Mouse (Mus musculus): Measurements from ENCODE around the gene Exoc8. TPM values are rescaled to one million over a fixed set of nuclear protein-coding genes. Genes with fewer than 3 reads are reported as not detected.

Exoc8 gene
- polyA plus RNA-seq, 1 experiment from 2014 or later = 11.7 TPM

DNA sequence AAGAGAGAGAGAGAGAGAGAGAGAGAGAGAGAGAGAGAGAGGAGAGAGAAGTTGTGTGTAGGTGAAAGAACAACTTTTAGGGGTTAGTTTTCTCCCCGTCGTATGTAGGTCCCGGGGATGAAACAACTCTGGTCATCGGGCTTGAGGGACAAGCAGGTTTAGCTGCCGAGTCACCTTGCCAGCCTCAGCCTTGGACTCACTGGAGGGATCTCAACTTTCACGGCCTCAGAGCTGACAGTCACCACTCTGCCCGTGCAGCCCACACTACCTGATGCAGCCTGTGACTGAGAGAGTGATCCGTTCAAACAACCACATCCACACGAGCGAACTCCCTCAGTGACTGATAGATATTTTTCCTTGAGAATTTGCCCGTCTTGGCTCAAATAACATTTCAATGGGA is 31.5 kb upstream of the Exoc8 start:
- Histone ChIP-seq H3K9me3 (ENCODE audit: control insufficient read depth, low read length) (no peaks in the 10 kb centered on the region), H3K36me3 (ENCODE audit: control insufficient read depth, insufficient read depth, low read length) (no peaks in the 10 kb centered on the region), H3K27me3 (ENCODE audit: control insufficient read depth, insufficient read depth, low read length) (no peaks in the 10 kb centered on the region), H3K9ac (replicated peaks; ENCODE audit: low read depth, low read length) (no peak overlapping the region), H3K4me1 (ENCODE audit: control insufficient read depth, insufficient read depth, low read length) (no peaks in the 10 kb centered on the region), H3K4me2 (ENCODE audit: low read depth, low read length) (no peak overlapping the region), H3K4me3 (ENCODE audit: low read depth, low read length) (no peak overlapping the region), H3K27ac (ENCODE audit: low read depth, low read length) (no peak overlapping the region)
- ATAC-seq (ENCODE audit: low read depth) = no peak
- 92% methylated on average over 11 of the region's 11 CpGs for WGBS

DNA sequence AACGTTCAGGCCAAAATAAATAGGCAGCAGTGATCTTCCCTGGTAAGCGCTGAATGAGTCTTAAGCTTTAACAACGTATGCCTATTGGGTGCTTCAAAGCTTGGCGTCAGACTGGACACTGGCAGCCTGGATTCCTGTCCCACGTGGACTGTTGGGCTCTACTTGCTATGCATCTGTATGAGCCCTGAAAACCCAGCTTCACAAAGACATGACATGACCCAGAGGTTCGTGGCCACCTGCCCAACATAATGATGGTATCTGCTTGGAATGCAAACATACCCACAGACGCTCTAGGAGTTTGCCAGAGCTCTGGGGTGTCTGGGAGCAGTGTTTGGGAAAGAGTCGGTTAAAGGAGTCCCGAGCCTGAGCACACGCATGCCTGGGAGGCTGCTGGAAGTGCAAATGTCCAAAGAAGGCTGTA is 28.9 kb upstream of the Exoc8 start:
- no peak overlapping the region for H3K27ac ChIP-seq (ENCODE audit: low read depth, low read length)
- H3K36me3 ChIP-seq (ENCODE audit: control insufficient read depth, insufficient read depth, low read length) = no peaks in the 10 kb centered on the region
- H3K4me3 ChIP-seq (ENCODE audit: low read depth, low read length) = no peak overlapping the region
- H3K9ac ChIP-seq (replicated peaks; ENCODE audit: low read depth, low read length) = no peak overlapping the region
- H3K9me3 ChIP-seq (ENCODE audit: control insufficient read depth, low read length) = no peaks in the 10 kb centered on the region
- 77% methylated on average over 10 of the region's 10 CpGs for WGBS
- no peak overlapping the region for H3K4me2 ChIP-seq (ENCODE audit: low read depth, low read length)
- H3K4me1 ChIP-seq (ENCODE audit: control insufficient read depth, insufficient read depth, low read length) = peaks cover 12% of the 10 kb centered on the region; the same call in 1 of the 2 replicates
- ATAC-seq (ENCODE audit: low read depth) = no peak
- no peaks in the 10 kb centered on the region for H3K27me3 ChIP-seq (ENCODE audit: control insufficient read depth, insufficient read depth, low read length)

DNA sequence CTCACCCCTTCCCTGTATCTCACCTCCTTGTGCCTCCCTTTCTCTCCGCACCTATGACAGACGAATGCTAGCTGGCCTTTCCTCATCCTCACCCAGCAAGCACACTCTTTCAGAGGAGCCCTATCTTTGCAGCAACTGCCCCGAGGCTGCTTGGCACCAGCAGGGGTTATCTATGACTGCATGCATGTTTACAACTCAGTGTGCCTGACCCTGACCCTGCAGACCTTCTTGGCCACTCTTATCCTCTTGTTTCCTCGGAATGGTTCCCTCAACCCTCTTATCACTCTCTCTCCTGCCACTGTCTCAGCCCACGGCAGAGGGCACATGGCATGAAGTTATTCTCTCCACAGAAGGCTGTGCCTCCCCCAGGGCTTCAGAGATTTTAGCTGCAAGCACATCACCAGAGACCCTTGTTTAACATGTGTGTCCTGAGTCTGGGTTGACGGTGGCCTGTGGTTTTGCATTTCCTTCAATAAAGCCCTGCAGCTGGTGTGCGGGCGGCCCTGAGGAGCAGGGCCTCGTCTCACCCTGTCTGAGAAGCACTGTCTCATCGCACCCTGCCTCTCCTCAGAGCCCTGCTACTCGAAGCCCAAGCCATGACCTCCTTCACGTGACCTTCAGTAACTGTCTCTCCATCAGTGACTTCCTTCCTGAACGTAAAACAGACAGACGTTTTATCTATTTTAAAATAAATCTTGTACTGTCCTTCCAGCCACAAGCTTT is 28.2 kb upstream of the Exoc8 start:
- Histone ChIP-seq H3K27me3 (ENCODE audit: control insufficient read depth, insufficient read depth, low read length) (no peaks in the 10 kb centered on the region), H3K4me1 (ENCODE audit: control insufficient read depth, insufficient read depth, low read length) (peaks cover 12% of the 10 kb centered on the region; the same call in 1 of the 2 replicates), H3K27ac (ENCODE audit: low read depth, low read length) (no peak overlapping the region), H3K36me3 (ENCODE audit: control insufficient read depth, insufficient read depth, low read length) (no peaks in the 10 kb centered on the region), H3K4me2 (ENCODE audit: low read depth, low read length) (no peak overlapping the region), H3K9ac (replicated peaks; ENCODE audit: low read depth, low read length) (no peak overlapping the region), H3K4me3 (ENCODE audit: low read depth, low read length) (no peak overlapping the region), H3K9me3 (ENCODE audit: control insufficient read depth, low read length) (no peaks in the 10 kb centered on the region)
- 79% methylated on average over 14 of the region's 14 CpGs for WGBS
- ATAC-seq (ENCODE audit: low read depth) = no peak

DNA sequence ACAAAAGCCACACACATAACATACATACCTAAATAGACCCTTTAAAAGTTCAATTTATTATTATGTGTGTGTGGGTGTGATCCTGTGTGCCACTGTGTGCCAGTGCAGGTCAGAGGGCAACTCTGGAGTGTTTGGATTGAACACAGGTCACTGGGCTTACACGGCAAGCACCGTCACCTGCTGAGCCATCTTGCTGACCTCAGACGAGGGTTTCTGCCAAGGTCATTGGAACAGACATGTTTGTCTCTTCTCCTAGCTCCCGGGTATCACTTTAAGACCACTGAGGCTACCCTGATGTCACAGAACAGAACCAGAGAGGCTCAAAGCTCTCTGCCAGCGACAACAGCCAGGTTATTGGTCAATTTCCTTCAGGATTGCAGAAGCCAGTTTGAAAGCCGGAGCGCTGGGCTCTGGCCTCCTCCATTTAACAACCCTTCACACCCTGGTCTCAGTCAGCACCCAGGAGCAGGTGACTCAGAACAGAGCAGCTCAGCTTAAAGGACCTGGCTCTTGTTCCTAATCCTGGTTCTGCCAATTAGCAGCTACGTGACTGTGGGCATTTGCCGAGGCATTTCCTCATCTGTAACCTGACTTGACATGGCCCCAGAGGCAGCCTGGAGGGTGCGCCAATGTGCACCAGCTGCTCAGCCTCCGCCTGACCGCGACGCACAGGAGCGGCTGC is 26.6 kb upstream of the Exoc8 start:
- Histone ChIP-seq H3K27ac (ENCODE audit: low read depth, low read length) (no peak overlapping the region), H3K36me3 (ENCODE audit: control insufficient read depth, insufficient read depth, low read length) (no peaks in the 10 kb centered on the region), H3K27me3 (ENCODE audit: control insufficient read depth, insufficient read depth, low read length) (no peaks in the 10 kb centered on the region), H3K4me1 (ENCODE audit: control insufficient read depth, insufficient read depth, low read length) (peaks cover 12% of the 10 kb centered on the region; the same call in 1 of the 2 replicates), H3K4me3 (ENCODE audit: low read depth, low read length) (no peak overlapping the region), H3K4me2 (ENCODE audit: low read depth, low read length) (no peak overlapping the region), H3K9me3 (ENCODE audit: control insufficient read depth, low read length) (no peaks in the 10 kb centered on the region), H3K9ac (replicated peaks; ENCODE audit: low read depth, low read length) (no peak overlapping the region)
- ATAC-seq (ENCODE audit: low read depth) = no peak
- WGBS = 86% methylated on average over 15 of the region's 15 CpGs

DNA sequence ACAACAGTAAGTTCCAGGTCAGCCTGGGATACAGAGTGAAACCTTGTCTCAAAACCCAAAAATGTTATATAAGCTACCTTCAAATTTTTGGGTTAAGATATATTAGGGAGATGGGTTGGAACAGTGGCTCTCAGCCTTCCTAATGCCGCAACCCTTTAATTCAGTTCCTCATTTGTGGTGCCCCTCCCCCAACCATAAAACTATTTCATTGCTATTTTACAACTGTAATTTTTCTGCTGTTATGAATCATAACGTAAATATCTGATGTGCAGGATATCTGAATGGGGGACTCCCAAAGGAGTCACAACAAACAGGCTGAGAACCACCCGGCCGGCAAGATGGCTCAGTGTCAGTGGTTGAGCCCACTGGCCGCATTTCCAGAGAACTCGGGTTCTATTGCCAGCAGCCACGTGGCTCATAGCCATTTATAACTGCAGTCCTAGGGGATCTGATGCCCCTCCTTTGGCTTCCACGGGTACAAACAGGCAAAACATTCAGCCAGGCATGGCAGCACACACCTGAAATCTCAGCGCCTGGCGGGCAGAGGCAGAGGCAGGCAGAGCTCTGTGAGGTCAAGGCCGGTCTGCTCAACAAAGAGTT is 25.1 kb upstream of the Exoc8 start:
- 55% methylated on average over 11 of the region's 11 CpGs for WGBS
- Histone ChIP-seq H3K4me3 (ENCODE audit: low read depth, low read length) (no peak overlapping the region), H3K27me3 (ENCODE audit: control insufficient read depth, insufficient read depth, low read length) (no peaks in the 10 kb centered on the region), H3K4me1 (ENCODE audit: control insufficient read depth, insufficient read depth, low read length) (peaks cover 12% of the 10 kb centered on the region; the same call in 1 of the 2 replicates), H3K9me3 (ENCODE audit: control insufficient read depth, low read length) (no peaks in the 10 kb centered on the region), H3K27ac (ENCODE audit: low read depth, low read length) (no peak overlapping the region), H3K4me2 (ENCODE audit: low read depth, low read length) (no peak overlapping the region), H3K9ac (replicated peaks; ENCODE audit: low read depth, low read length) (no peak overlapping the region), H3K36me3 (ENCODE audit: control insufficient read depth, insufficient read depth, low read length) (no peaks in the 10 kb centered on the region)
- no peak for ATAC-seq (ENCODE audit: low read depth)

DNA sequence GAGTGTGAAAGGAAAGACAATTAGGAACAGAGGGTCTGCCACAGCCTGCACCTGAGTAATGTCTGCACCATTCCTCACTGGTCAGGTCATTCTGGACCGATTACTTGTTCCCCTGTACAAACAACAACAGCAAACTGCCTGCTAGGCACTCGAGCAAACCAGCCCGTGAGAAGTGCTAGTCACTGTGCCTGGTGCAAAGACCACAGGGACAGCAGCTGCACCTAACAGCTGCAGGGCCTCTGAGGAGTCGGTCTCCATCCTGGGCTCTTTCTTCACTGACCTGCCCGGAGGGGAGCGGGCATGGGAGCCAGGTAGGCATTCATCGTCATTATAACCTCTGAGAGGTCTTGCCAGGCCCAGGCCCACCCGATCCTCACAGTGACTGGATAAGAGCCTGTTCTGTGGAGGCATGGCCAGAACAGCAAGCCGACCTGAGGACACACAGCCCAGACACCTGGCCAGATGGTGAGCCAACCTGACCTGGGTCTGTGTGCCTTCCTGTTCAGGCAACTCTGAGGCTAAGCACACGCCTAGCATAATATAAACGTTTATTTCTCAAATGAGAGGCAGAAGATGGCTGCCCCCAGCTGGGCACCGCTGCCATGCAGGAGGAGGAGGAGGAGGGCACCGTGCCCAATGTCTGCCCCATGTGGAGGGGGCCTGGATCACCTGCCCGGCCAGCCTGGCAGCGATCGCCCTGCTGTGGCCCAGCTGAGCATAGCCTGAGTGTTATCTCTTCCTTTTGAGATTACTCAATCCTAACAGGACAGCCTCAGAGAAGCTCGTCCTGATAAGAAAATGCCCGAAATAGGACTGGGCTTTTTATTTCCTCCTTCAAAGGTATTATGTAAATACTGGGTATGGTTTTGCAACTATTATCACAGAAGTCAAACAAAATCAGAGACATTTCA is 24.1 kb upstream of the Exoc8 start:
- no peak; the same call in 1 of the 2 replicates for ATAC-seq (ENCODE audit: low read depth)
- peaks cover 12% of the 10 kb centered on the region; the same call in 1 of the 2 replicates for H3K4me1 ChIP-seq (ENCODE audit: control insufficient read depth, insufficient read depth, low read length)
- no peaks in the 10 kb centered on the region for H3K36me3 ChIP-seq (ENCODE audit: control insufficient read depth, insufficient read depth, low read length)
- no peaks in the 10 kb centered on the region for H3K9me3 ChIP-seq (ENCODE audit: control insufficient read depth, low read length)
- no peak overlapping the region for H3K4me3 ChIP-seq (ENCODE audit: low read depth, low read length)
- H3K4me2 ChIP-seq (ENCODE audit: low read depth, low read length) = no peak overlapping the region
- H3K27ac ChIP-seq (ENCODE audit: low read depth, low read length) = no peak overlapping the region
- WGBS = 81% methylated on average over 18 of the region's 18 CpGs
- H3K9ac ChIP-seq (replicated peaks; ENCODE audit: low read depth, low read length) = no peak overlapping the region
- H3K27me3 ChIP-seq (ENCODE audit: control insufficient read depth, insufficient read depth, low read length) = no peaks in the 10 kb centered on the region

DNA sequence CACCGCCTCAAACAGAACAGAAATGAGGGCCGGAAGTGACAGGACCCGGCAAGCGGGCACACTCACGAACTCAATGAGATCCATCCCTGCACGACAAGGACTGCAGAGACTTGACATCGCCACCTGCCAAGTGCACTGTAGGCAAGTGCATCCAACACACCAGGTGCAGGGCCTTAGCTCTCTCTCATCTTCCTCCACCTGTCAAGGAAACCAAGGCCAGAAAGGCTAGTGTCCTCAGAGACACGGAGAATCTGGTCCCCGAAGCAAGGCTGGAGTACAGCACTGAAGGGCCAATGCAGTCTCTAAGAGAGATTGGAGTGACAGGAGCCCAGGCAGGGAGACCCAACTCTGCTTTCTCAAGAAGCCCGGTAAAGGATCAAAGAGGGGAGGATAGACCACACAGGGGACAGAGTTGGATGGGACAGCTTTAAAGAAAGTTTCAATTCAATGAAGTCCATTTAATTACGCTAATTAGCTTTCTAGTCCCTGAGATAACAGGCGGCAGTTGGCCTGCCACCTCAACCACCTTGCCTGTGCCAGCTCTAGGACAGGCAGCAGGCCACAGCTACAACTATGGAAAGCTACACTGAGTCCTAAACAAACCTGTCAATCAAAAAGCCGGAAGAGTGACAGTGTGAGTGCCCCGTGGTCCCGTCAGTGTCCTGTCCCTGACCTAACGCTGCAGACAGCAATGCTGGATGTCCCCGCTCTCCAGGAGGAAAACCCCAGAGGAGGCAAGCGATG is 20.4 kb upstream of the Exoc8 start:
- no peak overlapping the region for H3K9ac ChIP-seq (replicated peaks; ENCODE audit: low read depth, low read length)

GRCm38 (mm10) chr8:124914061-124914460 is 16.6 kb upstream of the Exoc8 start:
- H3K9ac ChIP-seq (replicated peaks; ENCODE audit: low read depth, low read length) = no peak overlapping the region
- no peak for ATAC-seq (ENCODE audit: low read depth)
- H3K4me3 ChIP-seq (ENCODE audit: low read depth, low read length) = no peak overlapping the region
- peaks cover 41% of the 10 kb centered on the region for H3K36me3 ChIP-seq (ENCODE audit: control insufficient read depth, insufficient read depth, low read length)
- no peaks in the 10 kb centered on the region for H3K27me3 ChIP-seq (ENCODE audit: control insufficient read depth, insufficient read depth, low read length)
- no peak overlapping the region for H3K4me2 ChIP-seq (ENCODE audit: low read depth, low read length)
- 98% methylated on average over 5 of the region's 5 CpGs for WGBS
- no peaks in the 10 kb centered on the region for H3K9me3 ChIP-seq (ENCODE audit: control insufficient read depth, low read length)
- H3K4me1 ChIP-seq (ENCODE audit: control insufficient read depth, insufficient read depth, low read length) = no peaks in the 10 kb centered on the region
- H3K27ac ChIP-seq (ENCODE audit: low read depth, low read length) = no peak overlapping the region

More for the DNA sequence above, 20.4 kb upstream of the Exoc8 start:
- Histone ChIP-seq H3K4me1 (ENCODE audit: control insufficient read depth, insufficient read depth, low read length) (peaks cover 10% of the 10 kb centered on the region; the same call in 1 of the 2 replicates), H3K4me3 (ENCODE audit: low read depth, low read length) (no peak overlapping the region), H3K27me3 (ENCODE audit: control insufficient read depth, insufficient read depth, low read length) (no peaks in the 10 kb centered on the region), H3K4me2 (ENCODE audit: low read depth, low read length) (no peak overlapping the region), H3K9me3 (ENCODE audit: control insufficient read depth, low read length) (no peaks in the 10 kb centered on the region), H3K27ac (ENCODE audit: low read depth, low read length) (no peak overlapping the region), H3K36me3 (ENCODE audit: control insufficient read depth, insufficient read depth, low read length) (peaks cover 20% of the 10 kb centered on the region)
- no peak for ATAC-seq (ENCODE audit: low read depth)
- WGBS = 83% methylated on average over 18 of the region's 18 CpGs

Measured in neural tube, embryonic 14.5 days (tissue).